Mouse (Mus musculus): ENCODE measurements at regions not wholly inside any gene's neighbourhood (a gene's known extent, or its start where the extent isn't known, plus 50 kb on each side); places are given as distances from the start of the nearest gene placed in this dataset.

DNA sequence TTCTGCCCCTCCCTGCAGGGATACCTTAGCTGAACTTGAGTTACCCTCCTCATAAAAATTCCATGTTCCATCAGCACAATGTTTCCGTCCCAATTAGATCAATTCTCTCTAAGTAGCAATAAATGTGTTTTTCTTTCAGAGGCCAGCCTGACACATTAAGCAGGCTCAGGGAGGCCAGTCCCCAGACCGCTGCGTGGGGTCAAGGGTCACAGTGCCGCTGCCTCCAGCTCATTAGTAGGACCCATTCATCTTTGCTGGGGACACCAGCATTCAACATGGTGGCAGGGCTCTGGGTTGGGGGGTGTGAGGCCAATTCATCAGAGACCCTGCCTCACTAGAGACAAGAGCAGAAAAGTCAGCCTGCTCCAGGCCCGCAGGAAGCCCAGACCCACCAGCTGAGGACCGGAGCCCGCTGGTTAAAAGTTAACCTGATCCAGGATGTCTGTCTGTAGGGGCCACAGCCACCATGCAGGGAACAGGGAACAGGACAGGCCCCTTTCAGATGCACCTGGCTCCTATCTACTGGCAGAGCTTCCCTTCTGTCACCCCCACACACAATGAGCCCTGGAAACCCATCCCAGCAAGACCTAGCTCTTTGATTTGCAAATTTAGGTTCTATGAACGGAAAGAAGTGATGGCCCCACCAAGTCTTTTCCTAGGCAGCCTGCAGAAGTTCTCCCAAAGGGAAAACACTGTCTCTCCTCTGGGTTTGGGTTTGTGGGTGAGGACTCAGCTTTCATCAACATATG, 119.1 kb upstream of the Top1 start:
- Histone ChIP-seq H3K9me3 (ENCODE audit: control insufficient read depth, low read length) (no peaks in the 10 kb centered on the region), H3K27ac (no peak overlapping the region), H3K4me1 (replicated peaks; ENCODE audit: control insufficient read depth in 2 of 2, insufficient read depth in 2 of 2, low read length in 1 of 2) (no peaks in the 10 kb centered on the region), H3K4me2 (ENCODE audit: low read depth) (no peak overlapping the region), H3K36me3 (replicated peaks; ENCODE audit: control insufficient read depth, insufficient read depth, low read depth) (no peaks in the 10 kb centered on the region), H3K9ac (replicated peaks) (no peak overlapping the region), H3K4me3 (ENCODE audit: insufficient read depth in 1 of 2, low read depth in 2 of 2, low read length in 2 of 2) (no peak overlapping the region), H3K27me3 (ENCODE audit: control insufficient read depth, insufficient read depth, low read length) (no peaks in the 10 kb centered on the region)
- TF ChIP-seq CTCF (IDR thresholded peaks at IDR 0.05; ENCODE audit: low read depth) = no peak
- TF ChIP-seq EP300 (IDR thresholded peaks at IDR 0.05; ENCODE audit: low read depth) = no peak
- DNase-seq (ENCODE audit: low read depth in 3 of 3, low spot score in 3 of 3) (no peak), ATAC-seq (ENCODE audit: insufficient read depth) (no peak)
- 59% methylated on average over 8 of the region's 8 CpGs for WGBS (ENCODE audit: insufficient replicate concordance)

DNA sequence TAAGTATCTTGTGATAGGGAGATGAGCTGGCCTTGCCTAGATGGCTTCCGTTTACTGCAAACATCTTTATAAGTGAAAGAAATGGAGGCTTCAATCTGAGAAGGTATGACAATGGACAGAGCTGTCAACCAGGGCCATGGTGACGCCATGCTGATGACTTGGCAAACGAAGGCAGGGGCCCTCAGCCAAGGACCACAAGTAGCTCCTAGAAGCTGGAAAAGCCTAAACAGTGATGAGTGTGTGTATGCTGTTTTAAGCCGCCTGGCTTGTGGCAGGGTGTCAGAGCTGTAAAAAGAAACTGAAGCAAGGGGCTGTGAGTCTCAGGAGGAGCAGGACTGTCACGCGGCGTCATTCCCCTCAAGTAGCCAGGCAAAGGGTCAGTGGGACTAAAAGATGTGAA, 116.4 kb upstream of the Top1 start:
- Histone ChIP-seq H3K27ac (no peak overlapping the region), H3K4me2 (ENCODE audit: low read depth) (no peak overlapping the region), H3K9ac (replicated peaks) (no peak overlapping the region), H3K36me3 (replicated peaks; ENCODE audit: control insufficient read depth, insufficient read depth, low read depth) (no peaks in the 10 kb centered on the region), H3K4me1 (replicated peaks; ENCODE audit: control insufficient read depth in 2 of 2, insufficient read depth in 2 of 2, low read length in 1 of 2) (no peaks in the 10 kb centered on the region), H3K27me3 (ENCODE audit: control insufficient read depth, insufficient read depth, low read length) (no peaks in the 10 kb centered on the region), H3K4me3 (ENCODE audit: insufficient read depth in 1 of 2, low read depth in 2 of 2, low read length in 2 of 2) (no peak overlapping the region), H3K9me3 (ENCODE audit: control insufficient read depth, low read length) (no peaks in the 10 kb centered on the region)
- ATAC-seq (ENCODE audit: insufficient read depth) (no peak), DNase-seq (ENCODE audit: low read depth in 3 of 3, low spot score in 3 of 3) (no peak)
- TF ChIP-seq CTCF (IDR thresholded peaks at IDR 0.05; ENCODE audit: low read depth) (no peak), EP300 (IDR thresholded peaks at IDR 0.05; ENCODE audit: low read depth) (no peak)
- 53% methylated on average over 7 of the region's 7 CpGs for WGBS (ENCODE audit: insufficient replicate concordance)

DNA sequence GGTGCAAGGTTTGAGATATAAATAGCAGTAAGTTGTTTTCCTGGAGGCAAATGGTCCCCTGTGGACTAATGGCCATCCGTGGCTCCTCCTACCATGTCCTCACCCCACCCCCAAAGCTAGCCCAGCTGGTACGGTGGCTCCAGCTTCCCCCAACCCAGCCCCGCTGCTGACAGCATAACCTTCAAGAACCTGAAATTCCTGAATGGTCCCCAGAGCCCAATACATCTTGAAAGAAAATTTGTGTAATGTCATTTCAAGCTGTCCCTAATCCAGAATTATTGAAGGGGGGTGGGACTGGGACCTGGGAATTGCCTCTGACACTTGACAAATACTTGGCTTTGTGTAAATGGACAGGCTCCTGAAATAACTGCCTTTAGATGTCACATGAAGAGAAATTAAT, 115.3 kb upstream of the Top1 start:
- WGBS (ENCODE audit: insufficient replicate concordance) = 37% methylated on average over 3 of the region's 3 CpGs
- Histone ChIP-seq H3K4me3 (ENCODE audit: insufficient read depth in 1 of 2, low read depth in 2 of 2, low read length in 2 of 2) (no peak overlapping the region), H3K27ac (no peak overlapping the region), H3K9ac (replicated peaks) (no peak overlapping the region), H3K9me3 (ENCODE audit: control insufficient read depth, low read length) (no peaks in the 10 kb centered on the region), H3K4me1 (replicated peaks; ENCODE audit: control insufficient read depth in 2 of 2, insufficient read depth in 2 of 2, low read length in 1 of 2) (no peaks in the 10 kb centered on the region), H3K27me3 (ENCODE audit: control insufficient read depth, insufficient read depth, low read length) (no peaks in the 10 kb centered on the region), H3K36me3 (replicated peaks; ENCODE audit: control insufficient read depth, insufficient read depth, low read depth) (no peaks in the 10 kb centered on the region), H3K4me2 (ENCODE audit: low read depth) (no peak overlapping the region)
- ATAC-seq (ENCODE audit: insufficient read depth) = no peak
- TF ChIP-seq CTCF (IDR thresholded peaks at IDR 0.05; ENCODE audit: low read depth) (no peak), EP300 (IDR thresholded peaks at IDR 0.05; ENCODE audit: low read depth) (no peak)
- no peak for DNase-seq (ENCODE audit: low read depth in 3 of 3, low spot score in 3 of 3)

DNA sequence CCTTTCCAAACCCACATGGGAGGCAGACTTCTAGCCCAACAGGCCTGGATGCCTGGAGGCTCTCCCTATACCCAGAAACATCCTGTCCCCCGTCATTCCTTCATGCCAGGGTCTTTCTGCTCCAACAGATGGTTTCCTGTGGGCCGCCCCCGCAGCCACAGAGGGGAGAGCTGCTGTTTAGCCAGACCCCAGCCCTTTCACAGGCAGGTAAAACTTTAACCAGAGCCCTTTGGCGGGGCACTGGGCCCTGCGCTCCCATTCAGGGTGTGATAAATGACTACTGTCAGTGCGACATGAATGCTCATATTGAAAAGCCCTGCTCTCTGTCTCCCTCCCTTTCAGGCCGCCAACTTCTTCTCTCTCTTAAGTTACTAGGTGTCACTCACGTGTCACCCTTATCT, 108.4 kb upstream of the Top1 start:
- no peaks in the 10 kb centered on the region for H3K36me3 ChIP-seq (replicated peaks; ENCODE audit: control insufficient read depth, insufficient read depth, low read depth)
- H3K9ac ChIP-seq (replicated peaks) = no peak overlapping the region
- no peak overlapping the region for H3K4me3 ChIP-seq (ENCODE audit: insufficient read depth in 1 of 2, low read depth in 2 of 2, low read length in 2 of 2)
- WGBS (ENCODE audit: insufficient replicate concordance) = 19% methylated on average over 8 of the region's 8 CpGs
- TF ChIP-seq EP300 (IDR thresholded peaks at IDR 0.05; ENCODE audit: low read depth) = no peak
- TF ChIP-seq CTCF (IDR thresholded peaks at IDR 0.05; ENCODE audit: low read depth) = no peak
- H3K4me2 ChIP-seq (ENCODE audit: low read depth) = no peak overlapping the region
- no peak for ATAC-seq (ENCODE audit: insufficient read depth)
- H3K27ac ChIP-seq = no peak overlapping the region
- no peaks in the 10 kb centered on the region for H3K9me3 ChIP-seq (ENCODE audit: control insufficient read depth, low read length)
- H3K27me3 ChIP-seq (ENCODE audit: control insufficient read depth, insufficient read depth, low read length) = no peaks in the 10 kb centered on the region
- DNase-seq (ENCODE audit: low read depth in 3 of 3, low spot score in 3 of 3) = no peak
- peaks cover 0 to 2% of the 10 kb centered on the region in 2 experiments; a peak in 1 of 4 replicates for H3K4me1 ChIP-seq (replicated peaks; ENCODE audit: control insufficient read depth in 2 of 2, insufficient read depth in 2 of 2, low read length in 1 of 2)

DNA sequence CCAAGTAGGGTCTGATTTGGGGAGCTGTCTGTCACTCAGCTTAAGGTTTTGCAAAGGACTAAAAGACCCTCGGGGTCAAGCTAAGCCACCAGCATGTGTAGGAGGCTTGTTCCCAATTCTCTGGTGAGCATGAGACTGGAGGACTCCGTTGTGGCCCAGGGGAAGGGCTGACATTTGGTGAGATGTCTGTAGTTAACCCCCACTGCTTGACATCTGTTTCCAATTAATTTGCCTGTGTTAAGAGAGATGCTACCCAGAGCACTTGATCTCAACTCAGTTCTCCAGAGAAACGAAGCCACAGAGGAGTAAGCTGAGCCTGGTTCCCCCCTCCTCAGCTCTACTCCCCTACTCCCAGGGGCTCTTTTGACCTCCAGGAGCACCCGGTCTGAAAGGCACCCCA, 100.2 kb upstream of the Top1 start:
- no peak for ATAC-seq (ENCODE audit: insufficient read depth)
- 20% methylated on average over 4 of the region's 4 CpGs for WGBS (ENCODE audit: insufficient replicate concordance)

More for the DNA sequence above, 100.2 kb upstream of the Top1 start:
- DNase-seq (ENCODE audit: low read depth in 3 of 3, low spot score in 3 of 3) = no peak
- Histone ChIP-seq H3K27me3 (ENCODE audit: control insufficient read depth, insufficient read depth, low read length) (no peaks in the 10 kb centered on the region), H3K27ac (no peak overlapping the region), H3K4me2 (ENCODE audit: low read depth) (no peak overlapping the region), H3K4me1 (replicated peaks; ENCODE audit: control insufficient read depth in 2 of 2, insufficient read depth in 2 of 2, low read length in 1 of 2) (no peaks in the 10 kb centered on the region), H3K4me3 (ENCODE audit: insufficient read depth in 1 of 2, low read depth in 2 of 2, low read length in 2 of 2) (no peak overlapping the region), H3K9me3 (ENCODE audit: control insufficient read depth, low read length) (no peaks in the 10 kb centered on the region), H3K9ac (replicated peaks) (no peak overlapping the region), H3K36me3 (replicated peaks; ENCODE audit: control insufficient read depth, insufficient read depth, low read depth) (no peaks in the 10 kb centered on the region)
- no peak for TF ChIP-seq EP300 (IDR thresholded peaks at IDR 0.05; ENCODE audit: low read depth)
- TF ChIP-seq CTCF (IDR thresholded peaks at IDR 0.05; ENCODE audit: low read depth) = no peak

All from liver, embryonic 14.5 days (tissue).